Mouse (Mus musculus): ENCODE measurements at regions not wholly inside any gene's neighbourhood (a gene's known extent, or its start where the extent isn't known, plus 50 kb on each side); places are given as distances from the start of the nearest gene placed in this dataset.
A peak's percentile ranks its signal among the peaks of the same experiment; 100 is the strongest.

DNA sequence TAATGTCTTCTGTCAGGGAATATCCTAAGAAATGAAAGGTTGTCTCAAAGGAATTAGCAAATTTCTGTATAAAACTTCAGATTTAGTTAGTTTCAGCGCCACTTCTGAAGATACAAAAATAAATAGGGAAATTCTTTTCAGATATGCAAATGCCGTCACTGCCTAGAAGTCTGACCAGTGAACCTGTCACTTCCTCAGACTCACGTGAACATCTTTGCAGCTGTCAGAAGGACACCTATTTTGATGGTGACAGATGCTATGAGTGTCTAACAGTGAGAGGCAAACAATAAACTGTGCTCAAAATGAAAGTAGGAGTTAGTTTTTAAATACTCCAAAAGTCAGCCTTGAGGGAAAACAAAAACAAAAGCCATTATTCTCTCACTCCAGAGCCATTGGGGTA lies 57.5 kb upstream of the Igf1r start:
- no peak for DNase-seq

DNA sequence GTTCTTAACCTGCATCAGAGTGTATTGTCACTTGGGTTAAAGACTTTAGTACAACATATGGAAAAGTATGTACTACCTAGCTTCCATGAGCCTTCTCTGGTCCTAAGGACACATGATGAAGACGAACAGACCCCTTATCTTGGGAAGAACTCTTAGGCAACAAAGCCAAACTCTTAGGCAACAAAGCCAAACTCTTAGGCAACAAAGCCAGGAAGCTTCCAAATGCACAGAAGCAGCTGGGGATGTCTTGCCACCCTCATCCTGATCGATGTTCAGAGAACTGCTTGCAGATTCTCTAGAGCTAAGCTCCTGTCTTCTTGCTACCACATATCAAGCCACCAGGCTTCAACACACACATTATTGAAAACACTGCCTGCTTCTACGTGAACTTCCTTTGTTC lies 59.7 kb upstream of the Igf1r start:
- no peak for DNase-seq

DNA sequence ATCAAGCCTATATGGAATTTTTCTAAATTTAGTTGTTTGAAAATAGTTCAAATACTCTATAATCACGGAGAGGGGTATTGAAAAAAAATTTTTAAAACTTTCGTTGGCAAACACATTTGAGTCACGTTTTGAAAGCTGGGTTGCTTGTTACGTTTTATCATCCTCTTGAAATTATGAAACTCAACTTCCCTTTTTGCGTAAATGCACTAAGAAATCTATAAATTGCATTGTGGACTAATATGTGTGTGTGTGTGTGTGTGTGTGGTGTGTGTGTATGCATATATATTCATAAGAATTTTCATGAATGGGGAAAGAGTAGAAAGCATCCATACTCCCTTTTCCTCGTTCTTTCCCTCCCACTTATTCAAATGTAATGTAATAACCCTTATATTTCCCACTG lies 69.6 kb upstream of the Igf1r start:
- DNase-seq: no peak

DNA sequence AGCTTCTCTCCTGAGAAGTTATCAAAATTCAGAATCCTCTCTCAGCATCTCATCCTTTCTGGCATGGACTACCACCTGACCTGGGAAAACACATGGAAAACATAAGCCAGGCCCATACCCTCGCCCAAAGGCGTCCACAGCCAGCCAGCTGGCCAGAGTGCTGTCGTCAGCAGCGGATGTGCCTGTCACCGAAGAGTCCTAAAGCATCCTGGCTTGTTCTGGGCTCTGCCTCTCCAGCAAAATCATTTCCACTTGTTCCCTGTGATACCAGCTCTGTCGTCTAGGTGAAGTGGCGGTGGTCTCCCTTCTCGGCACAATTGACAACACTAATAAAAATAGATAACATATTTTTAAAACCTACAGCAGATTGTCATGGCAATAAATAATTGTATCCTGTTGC lies 70.0 kb upstream of the Igf1r start:
- no peak for DNase-seq

DNA sequence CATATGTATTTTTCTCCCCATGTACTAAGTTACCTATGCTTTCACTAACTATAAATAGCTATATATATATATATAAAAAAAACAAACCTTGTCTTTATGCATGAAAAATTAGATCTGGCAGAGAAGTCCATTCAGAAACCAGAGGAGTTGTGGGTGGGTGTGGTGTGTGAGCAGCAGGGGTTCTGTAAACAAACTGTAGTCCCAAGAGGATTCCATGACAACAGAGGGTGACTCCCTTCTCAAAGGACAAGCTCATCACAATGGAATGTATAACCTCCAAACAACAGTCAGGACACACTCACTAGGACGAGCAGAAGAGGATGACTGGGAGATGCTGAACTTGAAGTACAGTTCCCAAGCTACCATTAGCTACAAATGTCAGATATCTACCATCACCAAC lies 74.4 kb upstream of the Igf1r start:
- DNase-seq: no peak

DNA sequence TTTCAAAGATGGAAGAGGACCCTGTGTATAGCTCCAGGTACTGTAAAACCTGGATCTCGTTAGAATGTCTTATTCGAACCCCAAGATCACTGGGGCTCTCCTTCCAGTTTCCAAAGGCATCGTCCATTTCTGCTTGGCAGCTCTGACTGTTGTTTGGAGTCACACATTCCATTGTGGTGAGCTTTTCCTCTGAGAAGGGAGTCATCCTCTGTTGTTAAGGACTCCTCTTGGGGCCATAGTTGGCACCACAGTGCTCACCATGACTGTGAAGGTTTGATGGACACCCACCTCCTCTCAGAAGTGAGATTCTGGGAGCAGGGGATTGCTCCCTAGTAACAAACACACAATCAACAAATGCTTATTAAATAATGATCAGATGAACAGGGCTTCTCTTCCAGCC lies 75.0 kb upstream of the Igf1r start:
- no peak for DNase-seq

DNA sequence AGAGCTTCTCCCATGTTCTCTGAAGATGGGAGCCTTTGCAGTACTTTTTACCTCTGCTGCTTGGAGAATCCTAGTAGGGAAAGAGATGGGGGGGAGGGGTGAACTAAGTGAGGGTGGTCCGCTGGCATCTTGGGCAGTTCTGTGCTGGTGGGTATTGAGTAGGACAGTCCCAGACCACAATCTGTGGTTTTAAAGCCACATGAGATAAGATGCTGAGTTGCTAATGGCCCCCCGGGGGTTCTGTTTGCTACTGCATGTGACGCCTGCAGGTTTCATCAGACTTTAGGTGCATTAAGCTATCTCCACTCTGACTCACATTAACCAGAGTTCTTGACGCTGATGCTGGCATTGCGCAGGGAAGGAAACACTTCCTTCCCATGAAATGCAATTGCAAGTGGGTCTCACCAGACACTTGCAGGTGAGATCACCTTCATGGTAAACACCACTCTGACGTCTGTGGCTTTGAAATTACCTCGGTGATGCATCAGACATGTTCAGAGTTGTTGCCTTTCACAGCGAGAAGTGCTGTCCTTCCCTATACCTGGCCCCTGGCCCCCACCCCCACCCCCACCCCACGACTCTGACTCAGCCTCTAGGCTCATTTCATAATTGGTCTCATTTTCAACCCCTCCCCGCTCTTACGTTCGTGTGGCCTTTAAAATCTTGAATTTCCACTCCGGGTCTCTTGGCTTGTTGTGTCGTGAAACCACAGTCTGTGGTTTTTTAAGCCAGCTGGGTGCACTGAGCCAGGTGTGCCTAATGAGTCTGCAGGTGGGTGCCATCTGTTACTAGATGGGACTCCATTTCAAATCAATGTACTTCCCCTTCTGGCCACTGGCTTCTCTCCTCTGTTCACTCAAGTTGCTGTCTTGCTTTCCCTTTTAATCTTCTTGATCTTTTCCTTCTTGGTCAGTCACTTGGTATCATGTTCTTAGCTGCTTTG lies 94.8 kb upstream of the Synm start:
- peak; percentile 38 for DNase-seq

DNA sequence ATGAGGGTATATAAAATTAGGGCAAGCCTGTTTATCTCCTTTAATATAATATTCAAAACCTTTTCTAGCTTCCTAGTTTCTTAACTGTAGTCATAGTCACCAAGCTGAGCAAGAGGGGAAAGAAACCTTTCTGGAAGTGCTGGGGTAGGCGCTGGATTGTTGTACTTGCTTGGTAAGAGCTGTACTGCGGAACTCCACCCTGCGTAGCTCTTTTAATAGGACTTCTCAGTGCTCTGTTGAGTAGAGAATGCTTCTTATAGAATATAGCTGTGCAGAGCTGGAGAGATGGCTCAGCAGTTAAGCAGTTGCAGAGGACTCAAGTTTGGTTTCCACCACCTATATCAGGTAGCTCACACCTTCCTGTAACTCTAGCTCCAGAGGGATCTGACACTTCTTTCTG lies 93.3 kb upstream of the Synm start:
- DNase-seq: no peak

DNA sequence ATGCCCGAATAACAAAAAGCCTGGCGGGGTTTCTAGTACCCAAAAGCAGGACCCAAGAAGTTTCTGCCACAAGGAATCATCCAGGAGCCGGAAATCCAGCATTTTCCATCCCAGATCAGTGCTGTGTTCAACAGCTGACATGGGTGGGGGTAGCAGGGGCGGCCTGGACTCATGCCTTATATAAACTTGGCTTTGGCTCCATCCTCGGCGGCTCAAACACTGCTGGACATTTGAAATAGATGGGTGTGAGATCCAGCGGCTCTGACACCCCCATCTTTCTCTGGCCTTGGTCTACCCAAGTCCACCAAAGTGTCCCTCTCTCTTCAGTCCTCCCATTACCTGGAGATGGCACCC lies 89.9 kb upstream of the Synm start:
- DNase-seq: no peak

DNA sequence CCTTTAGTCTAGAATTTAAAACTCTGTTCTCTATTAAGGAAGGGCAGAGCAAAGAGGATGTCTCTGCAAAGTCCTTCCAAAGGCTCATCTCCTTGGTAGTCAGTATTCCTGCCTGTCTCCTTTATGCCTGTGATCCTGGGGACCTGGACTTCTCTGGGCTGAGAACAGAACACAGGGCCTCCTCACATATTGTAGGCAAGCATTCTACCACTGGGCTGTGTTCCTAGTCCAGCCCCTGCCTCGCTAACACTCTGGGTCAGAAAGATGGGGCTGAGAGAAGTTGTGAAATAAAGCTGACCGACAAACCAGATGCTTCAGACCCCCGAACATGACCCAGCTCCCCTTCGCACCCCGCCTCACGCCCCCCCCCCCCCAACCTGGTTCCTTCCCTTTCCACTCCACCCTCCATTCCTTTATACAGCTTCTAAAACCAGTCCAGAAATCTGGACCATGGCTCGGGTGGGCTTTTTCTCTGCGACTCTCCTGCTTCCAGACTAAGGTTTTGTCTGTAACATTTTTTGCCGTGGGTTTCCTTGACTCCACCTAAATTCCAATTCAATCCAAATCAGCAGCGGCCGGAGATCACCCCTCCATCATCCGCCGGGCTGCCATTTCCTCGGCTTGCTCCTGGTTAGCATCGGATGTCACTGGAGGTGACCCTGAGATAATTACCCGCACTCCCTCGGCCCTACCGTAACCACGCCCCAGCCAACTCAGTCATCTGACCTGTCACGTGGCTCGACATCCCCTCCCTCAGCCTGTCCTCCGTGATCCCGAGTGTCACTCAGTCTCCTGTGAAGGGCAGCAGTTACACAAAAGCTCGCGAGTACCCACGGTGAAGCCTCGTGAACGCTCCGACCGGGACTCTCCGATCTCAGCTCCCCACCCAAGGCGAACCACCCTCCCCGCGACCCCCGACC lies 89.3 kb upstream of the Synm start:
- no peak for DNase-seq

DNA sequence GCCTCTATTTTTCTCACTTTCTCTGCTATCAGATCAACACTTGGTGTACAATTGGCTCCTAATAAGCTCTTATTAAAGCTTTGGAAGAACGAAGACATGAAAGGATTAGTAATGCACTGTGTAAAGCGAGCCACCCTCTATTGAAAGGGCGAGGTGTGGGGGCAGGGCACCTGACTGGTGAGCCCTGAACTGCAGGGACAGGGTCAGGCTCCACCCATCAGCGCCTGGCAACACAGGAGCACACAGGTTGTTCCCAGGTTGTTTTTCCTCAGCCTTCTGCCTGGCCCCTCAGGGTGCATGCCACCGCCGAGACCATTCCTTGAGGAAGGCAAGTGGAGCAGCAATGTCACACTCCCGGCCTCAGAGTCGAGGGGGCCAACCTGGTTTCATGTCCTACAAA lies 87.3 kb upstream of the Synm start:
- no peak for DNase-seq

DNA sequence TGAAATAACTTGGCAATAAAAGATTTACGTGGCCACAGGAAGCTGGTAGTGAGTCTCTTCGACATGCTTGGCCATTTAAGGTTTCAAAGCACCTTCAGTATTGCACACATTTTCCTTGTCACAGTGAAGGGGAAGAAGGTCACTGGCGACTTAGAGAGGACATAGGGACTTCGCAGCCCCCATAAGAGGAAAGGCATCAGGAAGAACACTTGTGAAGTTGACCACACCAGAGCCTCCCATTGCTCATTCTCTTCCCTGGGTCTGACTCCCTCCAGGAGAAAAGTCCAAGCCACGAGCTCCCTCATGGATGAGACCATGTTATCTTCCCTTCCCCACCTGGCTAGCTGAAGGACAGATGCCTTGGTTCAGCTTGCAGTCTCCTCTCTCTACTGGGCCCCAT lies 77.4 kb upstream of the Synm start:
- no peak for DNase-seq

DNA sequence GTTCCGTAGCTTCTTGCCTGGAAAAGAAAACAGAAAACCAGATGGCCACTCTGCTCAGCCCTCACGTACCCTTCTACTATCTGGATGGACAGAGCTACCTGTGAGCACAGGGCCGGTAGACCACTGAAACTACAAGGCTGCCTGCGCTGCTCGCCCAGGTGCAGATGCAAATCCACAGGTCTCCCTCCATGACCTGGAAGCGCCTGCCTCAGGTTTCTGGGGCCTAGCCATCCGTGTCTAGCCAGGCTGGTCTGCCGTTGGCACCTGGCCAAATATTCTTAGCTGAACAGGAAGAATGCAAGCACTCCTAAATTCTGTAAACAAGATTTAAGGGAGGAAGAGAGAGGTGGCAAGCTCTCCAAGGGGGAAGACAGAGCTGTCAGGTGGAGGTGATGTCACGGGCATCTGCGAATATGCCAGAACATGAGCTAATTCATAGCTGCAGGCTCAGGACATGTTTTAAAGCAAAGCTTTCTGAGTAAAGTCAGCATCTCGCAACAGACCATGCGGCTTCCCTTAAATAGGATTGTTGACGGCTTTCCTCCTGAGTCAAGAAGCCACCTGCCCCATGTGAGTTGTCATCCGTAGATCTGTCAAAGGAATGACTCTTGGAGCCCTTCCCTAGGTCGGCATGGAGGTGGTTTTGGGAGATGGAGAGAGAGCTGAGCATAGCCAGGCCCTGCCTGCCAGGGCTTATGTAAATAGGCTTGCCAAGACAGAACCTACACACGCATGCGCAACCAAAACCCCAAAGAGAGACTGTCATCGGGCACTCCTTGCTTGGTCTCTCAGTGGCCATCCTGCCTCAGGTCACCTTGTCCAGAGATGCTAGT lies 76.8 kb upstream of the Synm start:
- no peak for DNase-seq

DNA sequence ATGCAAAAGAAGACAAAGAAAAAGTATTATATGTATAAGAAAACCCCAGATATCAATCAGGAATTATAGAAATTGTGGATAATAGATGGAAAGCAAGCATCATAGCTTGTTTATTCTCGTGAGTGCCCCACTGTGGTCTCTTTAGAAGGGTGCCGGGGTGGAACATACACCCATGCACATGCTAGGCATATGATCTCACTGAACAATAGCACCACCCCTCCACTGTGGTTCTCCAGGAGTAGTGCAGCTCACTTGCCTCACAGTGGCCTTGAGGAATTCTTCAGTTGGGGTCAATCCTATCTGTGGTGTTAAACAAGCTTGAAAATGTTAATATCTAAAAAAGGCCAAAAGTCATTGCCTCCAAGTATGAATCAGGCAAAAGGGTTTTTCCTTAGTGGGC lies 72.2 kb upstream of the Synm start:
- DNase-seq: peak; percentile 9

DNA sequence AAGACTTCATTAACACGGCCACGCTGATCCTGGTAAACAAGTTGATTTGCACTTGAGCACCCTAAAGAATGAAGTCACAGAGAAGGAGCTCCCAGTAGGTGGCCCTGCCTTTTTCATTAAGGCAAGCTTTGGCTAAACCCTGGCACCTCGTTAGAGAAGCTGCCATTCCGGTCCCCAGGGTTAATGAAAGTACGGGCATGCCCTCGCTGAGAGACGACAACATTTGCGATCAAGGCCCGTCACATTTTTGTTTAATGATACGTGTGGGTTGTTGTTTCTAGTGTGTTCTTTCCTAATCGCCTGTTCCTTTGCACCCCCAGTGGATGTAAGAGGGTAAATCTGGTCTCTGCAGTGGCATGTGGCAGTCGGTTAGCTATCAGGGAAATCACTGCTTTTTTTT lies 67.8 kb upstream of the Synm start:
- DNase-seq: no peak

DNA sequence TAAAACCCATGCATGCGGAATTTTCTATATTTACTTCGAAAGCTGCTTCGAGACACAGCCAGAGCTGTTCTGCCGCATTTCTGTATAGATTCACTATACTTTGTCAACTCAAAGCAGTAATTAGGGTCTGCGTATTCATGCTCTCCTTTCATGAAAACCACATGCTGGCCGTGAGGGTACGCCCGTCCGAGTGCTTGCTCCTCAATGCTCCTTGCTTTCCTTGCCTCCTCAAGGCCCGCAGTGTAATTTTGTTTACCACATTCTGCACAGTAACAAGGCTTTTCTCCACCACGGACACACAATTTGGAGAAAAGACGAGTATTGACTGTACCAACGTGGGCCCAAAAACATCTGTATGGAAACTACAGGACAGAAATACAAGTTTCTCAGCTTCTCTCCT lies 67.4 kb upstream of the Synm start:
- no peak for DNase-seq

DNA sequence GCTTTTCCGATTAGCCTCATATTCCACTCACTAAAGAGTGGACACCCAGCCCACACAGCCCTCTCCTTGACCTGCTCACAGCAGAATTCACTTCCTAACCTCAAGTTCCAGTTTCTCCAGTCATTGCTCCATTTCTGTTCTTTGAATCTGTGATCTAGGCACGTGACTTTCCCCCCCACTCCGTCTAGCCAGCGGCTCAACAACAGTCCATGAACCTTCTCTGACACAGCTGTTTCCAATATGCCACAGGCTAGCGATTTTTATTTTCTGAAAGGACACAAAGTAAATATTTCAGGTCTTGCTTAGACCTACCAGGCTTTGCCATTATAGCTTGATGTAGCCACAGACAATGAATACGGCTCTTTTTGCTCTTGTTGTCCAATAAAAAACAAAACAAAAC lies 66.8 kb upstream of the Synm start:
- DNase-seq: no peak

DNA sequence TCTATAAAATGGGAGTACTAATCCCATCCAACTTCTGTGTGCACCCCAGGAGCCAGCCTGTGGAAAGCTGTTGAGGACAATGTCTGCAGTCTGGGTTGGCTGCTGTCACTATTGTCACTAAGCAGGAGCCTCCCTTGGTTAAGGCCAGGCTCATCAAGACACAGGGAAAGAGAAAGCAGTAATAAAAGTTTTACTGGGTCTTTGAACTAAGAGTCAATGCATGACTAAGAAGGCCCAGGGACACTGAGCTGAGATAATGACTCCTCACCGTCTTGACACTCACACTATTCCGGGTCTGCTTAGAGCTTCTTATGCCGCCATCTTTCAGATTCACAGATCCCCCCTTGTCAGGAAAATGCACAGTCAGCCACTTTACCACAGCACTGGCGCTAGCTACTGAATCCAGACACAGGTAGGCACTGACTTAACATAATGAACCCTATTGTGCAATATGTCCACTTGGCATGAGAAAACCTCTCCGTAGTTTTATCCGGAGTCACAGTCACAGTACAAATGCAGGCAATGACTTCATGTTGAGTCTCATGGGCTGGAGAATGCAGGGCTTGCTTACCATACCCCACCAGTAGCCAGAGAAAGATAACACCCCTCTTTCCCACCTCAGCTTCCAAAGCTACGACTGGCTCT lies 66.2 kb upstream of the Synm start:
- no peak for DNase-seq

DNA sequence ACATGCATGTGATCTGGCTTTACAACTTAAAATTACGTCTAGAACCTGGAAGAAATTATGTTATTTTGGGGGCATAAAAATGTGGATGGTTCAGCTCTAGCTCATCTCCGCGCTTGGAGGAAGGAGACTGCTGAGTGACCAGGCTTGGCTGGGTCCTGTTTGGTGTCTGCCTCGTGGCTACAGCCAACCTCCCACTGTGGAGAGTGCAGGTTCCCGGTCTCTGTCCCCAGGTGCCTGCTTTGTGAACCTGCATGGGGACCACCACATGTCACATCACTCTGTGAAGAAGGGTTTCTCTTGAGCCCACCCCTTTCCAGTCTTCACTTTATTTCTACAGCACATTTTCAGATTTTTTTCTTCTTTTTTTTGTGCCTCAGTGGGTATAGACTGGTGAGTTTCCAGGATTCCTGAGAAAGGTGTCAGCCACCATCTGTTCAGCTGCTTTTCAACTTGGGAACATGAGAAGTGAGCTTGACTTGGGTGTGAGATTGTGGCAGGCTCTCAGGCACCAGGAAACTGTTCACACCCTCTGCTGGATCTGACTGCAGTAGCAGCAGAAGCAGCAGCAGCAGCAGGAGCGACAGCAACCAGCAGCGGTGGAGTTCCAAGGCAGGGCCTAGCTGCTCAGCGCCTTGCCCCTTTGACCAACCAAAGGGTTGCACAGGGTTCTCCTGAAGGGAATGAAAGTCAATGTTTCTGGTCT lies 64.6 kb upstream of the Synm start:
- no peak for DNase-seq

DNA sequence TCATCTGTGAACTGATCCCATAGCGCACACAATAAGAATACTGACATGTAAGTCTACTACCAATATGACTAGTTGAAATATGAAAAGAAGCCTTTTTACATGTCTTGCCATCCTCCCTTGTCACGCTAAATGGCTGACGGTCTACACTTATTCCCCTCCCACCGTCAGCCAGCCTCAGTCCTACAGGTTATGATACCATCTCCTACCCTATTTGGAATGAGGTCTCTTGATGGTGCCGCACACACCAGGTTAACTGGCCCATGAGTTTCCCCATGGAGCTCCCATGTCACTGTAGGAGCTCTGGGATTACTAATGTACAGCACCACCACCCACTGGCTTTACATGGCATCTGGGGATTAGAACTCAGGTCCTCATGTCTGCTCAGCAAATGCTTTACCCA lies 60.0 kb upstream of the Synm start:
- no peak for DNase-seq

DNA sequence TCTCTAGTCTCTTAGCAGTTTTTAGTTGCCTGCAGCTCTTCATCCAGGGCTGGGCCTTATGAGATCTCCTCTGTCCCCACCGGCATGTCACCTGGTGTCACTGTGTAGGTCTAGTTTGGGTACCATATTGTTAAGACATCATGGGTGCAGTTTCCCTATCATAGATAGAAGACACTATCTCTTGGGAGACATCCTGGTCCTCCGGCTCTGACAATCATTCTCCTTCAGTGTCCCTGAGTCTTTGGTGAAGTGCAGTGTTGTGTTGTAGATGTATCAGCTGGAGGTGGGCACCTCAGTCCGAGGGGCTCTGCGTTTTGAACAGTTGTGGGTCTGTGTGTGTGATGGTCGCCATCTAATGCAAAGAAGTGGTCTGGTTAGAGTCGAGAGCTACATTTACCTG lies 58.0 kb upstream of the Synm start:
- DNase-seq: no peak

DNA sequence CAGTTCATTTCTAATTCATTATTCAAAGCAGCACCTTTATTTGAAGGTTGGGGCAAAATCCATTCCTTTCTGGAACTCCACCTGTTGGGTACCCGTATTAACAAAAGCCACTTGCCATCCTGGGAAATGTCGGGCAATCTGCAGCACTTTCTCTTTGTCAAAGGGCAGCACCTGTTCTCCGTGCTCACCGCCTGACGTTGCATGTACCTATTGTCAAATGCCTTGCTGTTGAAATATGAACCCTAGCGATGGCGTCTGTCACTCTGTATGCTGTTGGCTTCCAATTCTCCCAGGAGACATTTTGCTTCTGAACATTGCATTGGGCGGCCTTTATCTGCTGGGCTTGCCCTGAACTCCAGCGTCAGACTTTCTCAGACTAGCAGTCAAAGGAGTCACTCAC lies 55.3 kb upstream of the Synm start:
- no peak for DNase-seq
